Mouse (Mus musculus): ENCODE data around the gene Dchs1.

The Dchs1 gene

DNA sequence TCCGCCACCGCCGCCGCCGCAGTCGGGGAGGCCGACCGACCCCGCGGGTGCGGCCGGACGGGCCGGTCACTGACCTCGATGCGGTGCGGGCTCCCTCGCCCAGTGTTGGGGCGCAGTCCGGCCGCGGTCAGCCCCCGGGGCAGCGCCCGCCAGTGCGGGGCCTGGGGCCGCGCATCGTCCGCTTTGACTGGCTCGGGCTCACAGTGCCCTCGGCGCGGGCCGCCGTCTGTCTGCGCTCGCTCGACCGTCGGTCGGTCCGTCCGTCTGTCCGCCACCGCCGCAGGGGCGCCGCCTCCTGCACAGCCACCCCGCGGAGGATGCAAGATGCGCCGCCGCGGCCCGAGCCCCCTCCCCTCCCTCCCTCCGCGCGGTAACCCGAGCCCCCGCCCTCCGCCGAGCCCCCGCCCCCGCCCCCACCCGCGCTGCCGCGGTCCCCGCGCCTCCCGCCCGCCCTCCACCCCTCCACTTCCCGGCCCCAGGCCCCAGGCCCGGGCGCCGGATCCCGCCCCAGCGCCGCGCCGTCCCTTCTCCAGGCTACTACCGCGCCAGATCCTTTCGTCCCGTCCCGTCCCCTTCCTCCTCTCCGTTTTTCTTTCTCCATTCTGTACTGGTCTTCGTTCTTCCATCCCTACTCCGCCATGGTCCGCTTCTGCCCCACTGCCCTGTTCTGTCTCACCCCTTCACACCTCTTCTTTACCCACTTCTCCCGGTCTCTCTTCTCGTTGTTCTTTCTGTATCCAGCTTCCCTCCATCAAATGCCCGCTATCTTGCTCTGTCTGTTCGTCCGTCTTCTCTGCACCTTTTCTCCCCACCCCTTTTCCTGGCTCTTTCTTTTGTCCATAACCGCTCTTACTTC lies at the start of gene Dchs1:
Gene Dchs1 (minus strand): TSS at position 370 of the 856 bp plus-strand sequence.
- DNase-seq (ENCODE audit: low read depth, low spot score) = no peak

- DNase-seq (ENCODE audit: low read depth, low spot score) = no peak
Observed at GRCm38 (mm10) chr7:105824281-105824680, 36.8 kb upstream of the Dchs1 start.

DNA sequence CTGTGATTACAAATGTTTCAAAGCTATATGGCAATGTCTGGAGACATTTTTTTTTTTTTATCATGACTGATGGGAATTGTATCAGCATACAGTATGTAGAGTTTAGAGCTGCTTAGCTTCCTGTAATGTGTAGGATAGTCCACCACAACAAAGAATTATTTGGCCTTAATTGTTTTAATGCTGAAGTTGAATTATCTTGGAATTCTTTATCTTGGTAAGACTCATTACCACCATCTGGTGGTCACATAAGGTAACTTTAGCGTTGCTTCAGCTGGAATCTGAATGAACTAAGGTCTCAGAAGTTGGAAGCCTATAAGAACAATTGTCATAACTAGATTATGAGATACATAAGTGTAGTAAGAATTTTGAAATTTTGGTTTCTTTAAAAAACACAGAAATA lies 31.0 kb upstream of the Dchs1 start:
- no peak for DNase-seq (ENCODE audit: low read depth, low spot score)

GRCm38 (mm10) chr7:105816736-105817135 lies 29.3 kb upstream of the Dchs1 start:
- DNase-seq (ENCODE audit: low read depth, low spot score) = no peak

GRCm38 (mm10) chr7:105813326-105813725 lies 25.9 kb upstream of the Dchs1 start:
- DNase-seq (ENCODE audit: low read depth, low spot score) = no peak

DNA sequence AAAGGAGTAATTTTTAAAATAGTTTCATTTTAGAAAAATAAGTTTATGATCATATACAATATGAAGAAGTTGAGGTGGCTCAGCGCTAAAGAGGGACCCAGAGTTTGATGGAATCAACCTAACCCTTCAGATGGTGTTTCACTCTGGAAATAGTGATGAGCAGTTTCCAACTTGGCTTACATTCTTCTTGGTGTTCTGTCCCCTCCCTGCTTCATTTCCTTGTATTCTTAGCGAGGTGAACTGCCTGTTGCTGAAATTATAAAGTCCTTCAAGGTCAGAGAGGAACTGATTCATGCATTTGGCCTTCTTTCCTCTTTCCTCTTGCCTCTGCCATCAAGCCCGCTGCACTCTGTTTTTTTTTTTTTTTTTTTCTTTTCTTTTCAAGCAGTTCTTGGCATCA lies 25.1 kb upstream of the Dchs1 start:
- no peak for DNase-seq (ENCODE audit: low read depth, low spot score)

GRCm38 (mm10) chr7:105811516-105811915 lies 24.1 kb upstream of the Dchs1 start:
- no peak for DNase-seq (ENCODE audit: low read depth, low spot score)

DNA sequence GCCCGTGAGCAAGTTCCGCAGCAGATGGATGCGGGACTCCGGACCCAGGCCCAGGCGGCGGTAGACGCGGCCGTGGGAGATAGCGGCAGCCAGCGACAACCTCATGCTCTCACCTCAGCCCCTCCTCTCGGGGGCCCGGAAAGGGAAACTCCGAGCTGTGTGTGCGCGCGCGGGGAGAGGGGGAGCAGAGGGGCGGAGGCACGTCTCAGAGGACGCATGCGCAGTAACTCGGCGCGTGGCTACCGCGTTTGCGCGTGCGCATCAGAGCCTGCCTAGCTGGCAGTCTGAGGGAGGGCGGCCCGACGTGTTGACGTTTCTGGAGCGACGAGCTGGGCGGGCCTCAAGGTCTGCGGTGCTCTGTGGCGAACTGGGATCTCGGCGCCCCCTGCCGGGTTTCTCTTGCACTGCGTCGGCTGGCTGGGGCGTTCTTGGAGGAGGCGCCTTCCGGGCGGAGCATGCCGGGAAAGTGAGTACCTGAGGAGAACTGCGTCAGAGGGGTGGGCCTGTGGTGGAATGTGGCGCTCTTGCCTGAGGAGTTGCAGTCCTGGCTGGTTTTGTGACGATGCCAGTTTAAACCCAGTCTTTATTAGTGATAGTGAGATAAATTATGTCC lies 23.5 kb upstream of the Dchs1 start, which contains the start of gene Mrpl17:
Gene Mrpl17 (minus strand): TSS at position 223 of the 613 bp plus-strand sequence.
- peak; percentile 98 for DNase-seq (ENCODE audit: low read depth, low spot score)

- peak; percentile 34 for DNase-seq (ENCODE audit: low read depth, low spot score)
Observed at GRCm38 (mm10) chr7:105810280-105810876, 22.9 kb upstream of the Dchs1 start.

GRCm38 (mm10) chr7:105809836-105810235 lies 22.4 kb upstream of the Dchs1 start:
- peak; percentile 15 for DNase-seq (ENCODE audit: low read depth, low spot score)

DNA sequence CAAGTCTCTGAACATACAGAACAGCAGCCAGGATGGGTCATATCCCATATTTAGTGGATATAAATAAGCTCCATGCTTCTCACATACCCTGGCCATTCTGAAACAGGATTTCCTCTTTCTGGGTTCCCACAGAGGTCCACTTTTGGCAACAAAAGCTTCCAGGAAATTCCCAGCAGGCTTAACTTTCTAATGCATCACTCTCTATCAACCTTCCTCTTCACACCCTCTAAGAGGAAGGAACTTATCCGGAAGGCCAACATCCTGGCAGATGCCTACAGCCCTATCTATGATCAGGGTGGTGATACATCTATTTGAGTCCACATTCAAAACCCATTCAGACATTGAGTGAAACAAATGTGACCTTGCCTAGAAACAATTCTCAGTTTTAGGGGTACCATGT lies 20.9 kb upstream of the Dchs1 start:
- DNase-seq (ENCODE audit: low read depth, low spot score) = no peak

DNA sequence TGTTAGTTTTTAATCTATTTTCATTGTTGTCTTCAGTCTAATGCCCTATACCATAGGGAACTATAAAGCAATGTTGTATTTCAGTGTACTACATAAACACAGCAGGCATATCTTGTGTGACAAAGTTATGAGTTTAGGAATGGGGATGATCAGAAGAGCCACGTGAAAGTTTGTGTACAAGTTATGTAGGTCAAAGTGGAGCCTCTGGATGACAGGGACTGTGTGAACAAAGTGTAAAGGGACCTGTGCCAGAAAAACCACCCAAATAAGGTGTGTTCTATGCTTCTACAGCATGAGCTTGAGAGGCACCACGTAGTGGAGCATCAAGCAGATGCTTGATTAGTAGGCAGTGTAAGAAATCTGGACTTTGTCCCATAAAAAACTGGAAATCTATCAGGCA lies 19.3 kb upstream of the Dchs1 start:
- DNase-seq (ENCODE audit: low read depth, low spot score) = no peak

GRCm38 (mm10) chr7:105806125-105806524 lies 18.7 kb upstream of the Dchs1 start:
- no peak for DNase-seq (ENCODE audit: low read depth, low spot score)

GRCm38 (mm10) chr7:105803428-105803827 lies 16.0 kb upstream of the Dchs1 start:
- DNase-seq (ENCODE audit: low read depth, low spot score) = no peak

DNA sequence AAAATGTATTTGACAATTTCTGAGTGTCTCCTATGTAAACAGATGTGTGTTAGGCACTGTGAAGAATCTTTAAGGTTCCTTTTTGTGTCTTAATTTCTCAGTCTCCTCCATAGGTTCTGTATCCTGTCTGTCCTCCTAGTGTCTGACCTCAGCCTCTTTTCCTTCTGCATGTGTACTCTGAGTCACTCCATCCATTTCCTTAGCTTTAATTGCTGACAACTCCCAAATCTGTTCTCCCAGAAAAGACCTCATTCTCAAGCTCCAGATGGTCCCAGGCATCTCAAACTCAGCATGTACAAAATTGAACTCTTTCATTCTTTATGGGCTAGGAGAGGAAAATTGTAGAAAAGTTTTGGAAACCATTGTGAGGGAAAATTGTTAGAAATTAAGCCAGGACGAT lies 15.3 kb upstream of the Dchs1 start:
- DNase-seq (ENCODE audit: low read depth, low spot score) = no peak

DNA sequence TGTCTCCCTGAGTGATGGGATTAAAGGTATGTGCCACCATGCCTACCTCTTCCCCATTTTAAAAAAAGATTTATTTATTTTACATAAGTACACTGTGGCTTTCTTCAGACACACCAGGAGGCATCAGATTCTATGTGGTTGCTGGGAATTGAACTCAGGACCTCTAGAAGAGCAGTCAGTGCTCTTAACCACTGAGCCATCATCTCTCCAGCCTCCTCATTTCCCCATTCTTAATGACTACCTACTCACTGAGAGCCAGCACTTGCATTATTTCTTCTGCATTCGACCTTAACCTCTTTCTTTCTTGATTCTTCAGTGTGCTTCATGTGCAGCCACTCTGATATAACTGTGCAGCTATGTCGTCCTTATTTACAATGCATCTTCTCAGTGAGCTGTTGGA lies 14.9 kb upstream of the Dchs1 start:
- no peak for DNase-seq (ENCODE audit: low read depth, low spot score)

GRCm38 (mm10) chr7:105796972-105797371 lies 9.5 kb upstream of the Dchs1 start:
- no peak for DNase-seq (ENCODE audit: low read depth, low spot score)

GRCm38 (mm10) chr7:105795759-105796366 lies 8.4 kb upstream of the Dchs1 start:
- DNase-seq (ENCODE audit: low read depth, low spot score) = no peak

DNA sequence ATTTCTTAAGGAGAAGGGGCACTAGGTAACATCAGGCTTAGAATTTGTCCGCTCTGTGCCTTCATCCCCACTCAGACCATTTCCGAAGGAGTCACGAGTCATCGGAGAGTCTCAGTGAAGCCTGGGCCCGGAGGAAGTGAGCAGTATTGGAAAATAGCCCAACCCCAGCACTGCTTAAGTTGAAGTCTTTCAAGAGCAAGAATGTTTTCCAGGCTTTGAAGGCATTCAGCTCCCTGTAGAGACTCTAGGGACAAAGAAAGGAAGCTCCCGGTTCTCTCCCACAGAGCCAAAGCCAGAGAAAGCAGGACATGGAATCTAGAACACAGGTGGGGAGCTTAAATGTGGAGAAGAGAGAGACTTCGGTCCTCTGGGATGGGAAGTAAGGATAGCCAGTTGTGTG lies 6.2 kb upstream of the Dchs1 start:
- no peak for DNase-seq (ENCODE audit: low read depth, low spot score)

DNA sequence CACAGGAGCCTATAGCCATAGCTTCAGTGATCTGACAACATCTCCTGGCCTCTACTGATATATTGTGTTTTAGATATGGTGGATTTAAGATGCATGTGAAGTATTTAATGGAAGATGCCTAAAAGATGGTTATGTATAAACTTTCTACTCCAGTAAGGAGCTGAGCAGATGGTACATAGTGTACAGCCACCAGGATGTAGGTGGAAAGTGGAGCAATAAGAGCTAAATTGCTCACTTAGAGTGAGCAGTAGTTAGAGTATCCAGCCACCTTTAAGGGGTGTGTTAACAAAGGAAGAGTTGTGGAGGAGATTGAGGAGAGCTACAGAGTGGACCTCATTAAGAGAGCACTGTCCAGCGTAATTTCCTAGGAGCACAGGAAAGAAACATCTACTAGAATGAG lies 3.7 kb upstream of the Dchs1 start:
- no peak for DNase-seq (ENCODE audit: low read depth, low spot score)

DNA sequence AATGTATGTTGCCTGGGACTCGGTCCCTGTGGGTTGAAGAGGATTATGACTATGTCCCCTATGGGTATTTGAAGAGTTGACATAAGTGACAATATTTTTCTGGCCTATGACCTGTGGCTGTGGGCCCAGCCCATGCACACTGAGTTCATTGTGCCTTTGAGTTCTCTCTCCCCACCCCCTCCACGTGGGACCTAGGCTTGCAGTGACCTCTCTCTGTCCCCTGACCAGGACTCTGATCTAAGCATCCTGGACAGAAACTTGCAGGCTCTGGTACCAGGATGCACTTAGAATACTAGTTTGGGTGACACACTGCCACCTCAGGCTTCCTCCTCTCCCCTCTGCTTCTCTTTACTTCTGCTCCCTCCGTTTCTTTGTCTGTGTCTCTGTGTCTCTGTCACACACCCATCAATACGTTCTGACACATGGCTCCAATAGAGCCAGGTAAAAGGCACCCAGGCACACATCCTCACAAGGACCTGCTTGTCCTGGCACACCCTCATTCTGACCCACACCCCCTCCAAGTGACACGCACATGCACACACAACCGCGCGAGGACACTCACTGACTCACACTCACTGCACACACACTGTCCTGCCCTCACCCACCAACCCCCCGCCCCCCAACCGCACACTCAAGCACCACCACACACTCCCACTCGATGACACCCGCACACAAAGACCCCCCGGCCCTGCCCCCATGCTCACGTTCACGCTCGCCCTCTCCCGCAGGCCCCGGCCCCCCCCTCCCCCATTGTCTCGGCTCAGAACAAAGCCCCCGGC lies 759 bp downstream of the Dchs1 start:
- DNase-seq (ENCODE audit: low read depth, low spot score) = no peak
